Comparison of ENCODE assay signal across 16 mouse cellular contexts in genomic region chr1:189497031-189497430, GRCm38 (mm10).
DNase-seq lines count a peak whose midpoint lies in the region; ATAC-seq lines count a peak whose summit lies in the region.
"Had no signal": no experiment of that assay in that cellular context is flagged by ENCODE, and none has a peak within 500 bp of the region (broad histone marks: within the 10 kb centered on the region; RNA-seq: fewer than 3 reads in every experiment).

No protein-coding gene starts in this region.

- no peaks in the 10 kb centered on the region for H3K9me3 ChIP-seq in hindbrain, embryonic 15.5 days
- H3K9me3 ChIP-seq in hindbrain, embryonic 12.5 days (replicated peaks): no peaks in the 10 kb centered on the region
- no peaks in the 10 kb centered on the region for H3K9me3 ChIP-seq in kidney, embryonic 15.5 days (replicated peaks)
- H3K9me3 ChIP-seq in neural tube, embryonic 15.5 days (replicated peaks): no peaks in the 10 kb centered on the region
- H3K9me3 ChIP-seq: forebrain, embryonic 15.5 days; heart, embryonic 13.5 days had no signal

- H3K27ac ChIP-seq in hindbrain, embryonic 15.5 days (replicated peaks): no peak overlapping the region
- no peak overlapping the region for H3K27ac ChIP-seq in hindbrain, embryonic 12.5 days
- no peak overlapping the region for H3K27ac ChIP-seq in kidney, embryonic 15.5 days
- H3K27ac ChIP-seq in neural tube, embryonic 15.5 days (replicated peaks): peak overlapping the region; percentile 45; the same call in 1 of the 2 replicates
- H3K27ac ChIP-seq: forebrain, embryonic 15.5 days; heart, embryonic 13.5 days had no signal

- DNase-seq in kidney, postnatal 14 days: peak; percentile 15
- peak; percentile 9 for DNase-seq in forelimb bud, embryonic 11.5 days (ENCODE audit: low read depth, low spot score)
- DNase-seq in right cerebral cortex, postnatal 25 days: no peak
- DNase-seq in gastrocnemius, postnatal 10 days: no peak
- DNase-seq: adrenal gland, adult 2 months; adrenal gland, postnatal 25 days; cerebellum, adult 2 months; cerebellum, postnatal 10 days; gastrocnemius, postnatal 25 days; heart, postnatal 36 days had no signal

- ATAC-seq in hindbrain, embryonic 15.5 days (ENCODE audit: low FRiP score, low read depth): peak; percentile 15; the same call in 1 of the 2 replicates
- no peak for ATAC-seq in hindbrain, embryonic 12.5 days (ENCODE audit: low FRiP score)
- ATAC-seq in kidney, embryonic 15.5 days (replicated peaks; ENCODE audit: low FRiP score): no peak
- peak; percentile 61; the same call in 1 of the 2 replicates for ATAC-seq in neural tube, embryonic 15.5 days (ENCODE audit: low FRiP score)
- ATAC-seq: forebrain, embryonic 15.5 days had no signal

- H3K4me3 ChIP-seq in hindbrain, embryonic 15.5 days: no peak overlapping the region
- no peak overlapping the region for H3K4me3 ChIP-seq in hindbrain, embryonic 12.5 days
- no peak overlapping the region for H3K4me3 ChIP-seq in kidney, embryonic 15.5 days (replicated peaks)
- no peak overlapping the region for H3K4me3 ChIP-seq in neural tube, embryonic 15.5 days (replicated peaks)
- H3K4me3 ChIP-seq: forebrain, embryonic 15.5 days; heart, embryonic 13.5 days had no signal

- 64% methylated on average over 9 of the region's 9 CpGs for WGBS in hindbrain, embryonic 15.5 days
- whole genome bisulfite sequencing in hindbrain, embryonic 12.5 days: 74% methylated on average over 9 of the region's 9 CpGs
- WGBS in kidney, embryonic 15.5 days: 60% methylated on average over 9 of the region's 9 CpGs
- 45% methylated on average over 9 of the region's 9 CpGs for WGBS in neural tube, embryonic 15.5 days

- H3K4me1 ChIP-seq in hindbrain, embryonic 15.5 days (replicated peaks): peaks cover 6% of the 10 kb centered on the region; the same call in 1 of the 2 replicates
- peaks cover 3% of the 10 kb centered on the region for H3K4me1 ChIP-seq in hindbrain, embryonic 12.5 days
- H3K4me1 ChIP-seq in kidney, embryonic 15.5 days: peaks cover 25% of the 10 kb centered on the region
- H3K4me1 ChIP-seq in neural tube, embryonic 15.5 days: peaks cover 22% of the 10 kb centered on the region

- no peak overlapping the region for H3K9ac ChIP-seq in hindbrain, embryonic 15.5 days
- H3K9ac ChIP-seq in hindbrain, embryonic 12.5 days: no peak overlapping the region
- H3K9ac ChIP-seq in kidney, embryonic 15.5 days: no peak overlapping the region
- H3K9ac ChIP-seq in neural tube, embryonic 15.5 days (replicated peaks): no peak overlapping the region
- H3K9ac ChIP-seq: forebrain, embryonic 15.5 days; heart, embryonic 13.5 days had no signal

- no peaks in the 10 kb centered on the region for H3K27me3 ChIP-seq in hindbrain, embryonic 15.5 days
- H3K27me3 ChIP-seq in hindbrain, embryonic 12.5 days: no peaks in the 10 kb centered on the region
- H3K27me3 ChIP-seq in kidney, embryonic 15.5 days: no peaks in the 10 kb centered on the region
- no peaks in the 10 kb centered on the region for H3K27me3 ChIP-seq in neural tube, embryonic 15.5 days (replicated peaks)
- H3K27me3 ChIP-seq: forebrain, embryonic 15.5 days; heart, embryonic 13.5 days had no signal

- H3K4me2 ChIP-seq in hindbrain, embryonic 15.5 days: no peak overlapping the region
- no peak overlapping the region for H3K4me2 ChIP-seq in hindbrain, embryonic 12.5 days (replicated peaks)
- no peak overlapping the region for H3K4me2 ChIP-seq in kidney, embryonic 15.5 days
- no peak overlapping the region for H3K4me2 ChIP-seq in neural tube, embryonic 15.5 days
- H3K4me2 ChIP-seq: forebrain, embryonic 15.5 days; heart, embryonic 13.5 days had no signal

- no peaks in the 10 kb centered on the region for H3K36me3 ChIP-seq in hindbrain, embryonic 15.5 days
- no peaks in the 10 kb centered on the region for H3K36me3 ChIP-seq in hindbrain, embryonic 12.5 days
- H3K36me3 ChIP-seq in kidney, embryonic 15.5 days: no peaks in the 10 kb centered on the region
- H3K36me3 ChIP-seq in neural tube, embryonic 15.5 days: no peaks in the 10 kb centered on the region
- H3K36me3 ChIP-seq: forebrain, embryonic 15.5 days; heart, embryonic 13.5 days had no signal

Comparison
In these comparisons a context has a peak if more than half of its experiments do, and no peak if none do; other contexts are left out.
1. ATAC-seq: peak in hindbrain, embryonic 15.5 days (single experiment) and neural tube, embryonic 15.5 days (single experiment); none in hindbrain, embryonic 12.5 days (single experiment) and kidney, embryonic 15.5 days (single experiment).
2. DNase-seq: peak in kidney, postnatal 14 days (single experiment) and forelimb bud, embryonic 11.5 days (single experiment); none in right cerebral cortex, postnatal 25 days (single experiment) and gastrocnemius, postnatal 10 days (single experiment).